Mouse (Mus musculus): Measurements from ENCODE around the gene Atp1a2. TPM values are rescaled to one million over a fixed set of nuclear protein-coding genes. Genes with fewer than 3 reads are reported as not detected.
A peak's percentile ranks its signal among the peaks of the same experiment; 100 is the strongest.
"Not testable (repeated sequence)": the region's sequence is repeated elsewhere in the genome, so short reads cannot be mapped to it uniquely, and the experiment has no call there.

Gene Atp1a2
- polyA plus RNA-seq, 2 experiments from 2014 or later: 0.08 to 0.12 TPM

- no peak for ATAC-seq
Observed at GRCm38 (mm10) chr1:172261477-172262078, 36.3 kb downstream of the Atp1a2 start, which contains the start of gene Igsf8. Gene Igsf8 (plus strand): TSS chr1:172261641.

GRCm38 (mm10) chr1:172258314-172258713 is 39.5 kb downstream of the Atp1a2 start, which contains the start of gene Atp1a4:
Gene Atp1a4 (minus strand): TSS chr1:172258414.
- ATAC-seq: no peak

GRCm38 (mm10) chr1:172247679-172248078 is 50.2 kb downstream of the Atp1a2 start:
- peak; percentile 40 for ATAC-seq

- no peak for ATAC-seq
Observed at GRCm38 (mm10) chr1:172247216-172247615, 50.6 kb downstream of the Atp1a2 start.

- ATAC-seq: not testable (repeated sequence)
Observed at GRCm38 (mm10) chr1:172244645-172245044, 53.2 kb downstream of the Atp1a2 start.

- no peak for ATAC-seq
Observed at GRCm38 (mm10) chr1:172243547-172244205, 54.2 kb downstream of the Atp1a2 start.

GRCm38 (mm10) chr1:172242401-172242800 is 55.5 kb downstream of the Atp1a2 start:
- ATAC-seq: no peak

GRCm38 (mm10) chr1:172240945-172241708 is 56.7 kb downstream of the Atp1a2 start:
- ATAC-seq: no peak

GRCm38 (mm10) chr1:172229215-172229614 is 68.6 kb downstream of the Atp1a2 start:
- ATAC-seq: no peak

- ATAC-seq: no peak
Observed at GRCm38 (mm10) chr1:172228209-172228608, 69.7 kb downstream of the Atp1a2 start.

Other genes starting within 250 kb of the Atp1a2 start
- gene Nhlh1, start 240.5 kb downstream of the Atp1a2 start, polyA plus RNA-seq (2017; shearing (Covaris generic)): not detected
- gene Copa, start 215.5 kb downstream of the Atp1a2 start, polyA plus RNA-seq (2017; shearing (Covaris generic)): 100 to 1,000 TPM in 1 of 2 experiments, 10 to 100 TPM in 1; 84.6 to 111 TPM
- 100 to 1,000 TPM in 1 of 2 experiments, 10 to 100 TPM in 1; 97.2 to 108 TPM for gene Ncstn, start 215.3 kb downstream of the Atp1a2 start, polyA plus RNA-seq (2017; shearing (Covaris generic))
- gene Pex19, start 171.3 kb downstream of the Atp1a2 start, polyA plus RNA-seq (2017; shearing (Covaris generic)): 10 to 100 TPM; 68.1 to 70.7 TPM
- gene Dcaf8, start 150.0 kb downstream of the Atp1a2 start, polyA plus RNA-seq (2017; shearing (Covaris generic)): 10 to 100 TPM; 51.0 to 78.8 TPM
- 10 to 100 TPM; 42.0 to 43.1 TPM for gene Pea15a, start 91.3 kb downstream of the Atp1a2 start, polyA plus RNA-seq (2017; shearing (Covaris generic))
- not detected for gene Casq1, start 78.2 kb downstream of the Atp1a2 start, polyA plus RNA-seq (2017; shearing (Covaris generic))
- gene Atp1a4, start 39.6 kb downstream of the Atp1a2 start, polyA plus RNA-seq (2017; shearing (Covaris generic)): not detected
- gene Igsf8, start 36.4 kb downstream of the Atp1a2 start, polyA plus RNA-seq (2017; shearing (Covaris generic)): 1 to 10 TPM; 3.4 to 3.8 TPM
- under 1 TPM in 1 of 2 experiments, not detected in 1; 0.08 TPM for gene Kcnj9, start 31.3 kb upstream of the Atp1a2 start, polyA plus RNA-seq (2017; shearing (Covaris generic))
- gene Kcnj10, start 43.1 kb upstream of the Atp1a2 start, polyA plus RNA-seq (2017; shearing (Covaris generic)): under 1 TPM in 1 of 2 experiments, not detected in 1; 0.15 TPM
- 1 to 10 TPM; 5.6 to 7.3 TPM for gene Pigm, start 78.5 kb upstream of the Atp1a2 start, polyA plus RNA-seq (2017; shearing (Covaris generic))
- gene Slamf9, start 177.3 kb upstream of the Atp1a2 start, polyA plus RNA-seq (2017; shearing (Covaris generic)): under 1 TPM in 1 of 2 experiments, not detected in 1; 0.25 TPM
- not detected for gene Igsf9, start 183.7 kb upstream of the Atp1a2 start, polyA plus RNA-seq (2017; shearing (Covaris generic))
- 100 to 1,000 TPM; 319 to 387 TPM for gene Tagln2, start 202.0 kb upstream of the Atp1a2 start, polyA plus RNA-seq (2017; shearing (Covaris generic))
- gene Cfap45, start 222.7 kb upstream of the Atp1a2 start, polyA plus RNA-seq (2017; shearing (Covaris generic)): under 1 TPM; 0.09 to 0.75 TPM